Mouse (Mus musculus) ES-E14 (cell line): ENCODE results near the gene Gad1.

Experiments used
- CHD2 ChIP-seq: IDR thresholded peaks from 2 replicates; pipeline ENCODE4 v1.6.1; 2014; ENCODE audit warnings: mild to moderate bottlenecking, low read depth, low read length, inconsistent platforms
- MAFK ChIP-seq: IDR thresholded peaks from 2 replicates; pipeline ENCODE4 v1.6.1; 2014; ENCODE audit warnings: mild to moderate bottlenecking, low read depth, low read length, inconsistent platforms; ENCODE audit not compliant: insufficient read depth
- ZC3H11A ChIP-seq: IDR thresholded peaks from 2 replicates; pipeline ENCODE4 v1.6.1; 2012; ENCODE audit warnings: low read depth, mild to moderate bottlenecking, inconsistent platforms, low read length, borderline replicate concordance
- ZNF384 ChIP-seq: IDR thresholded peaks from 2 replicates; pipeline ENCODE4 v1.6.1; 2012; ENCODE audit warnings: low read depth, low read length, inconsistent platforms

- TF ChIP-seq ZC3H11A (no peak), ZNF384 (no peak), MAFK (no peak), CHD2 (no peak)
Observed at GRCm38 (mm10) chr2:70509021-70509632, 43.7 kb upstream of the Gad1 start.
